Mouse (Mus musculus): ENCODE measurements around the gene Gm3448.

DNA sequence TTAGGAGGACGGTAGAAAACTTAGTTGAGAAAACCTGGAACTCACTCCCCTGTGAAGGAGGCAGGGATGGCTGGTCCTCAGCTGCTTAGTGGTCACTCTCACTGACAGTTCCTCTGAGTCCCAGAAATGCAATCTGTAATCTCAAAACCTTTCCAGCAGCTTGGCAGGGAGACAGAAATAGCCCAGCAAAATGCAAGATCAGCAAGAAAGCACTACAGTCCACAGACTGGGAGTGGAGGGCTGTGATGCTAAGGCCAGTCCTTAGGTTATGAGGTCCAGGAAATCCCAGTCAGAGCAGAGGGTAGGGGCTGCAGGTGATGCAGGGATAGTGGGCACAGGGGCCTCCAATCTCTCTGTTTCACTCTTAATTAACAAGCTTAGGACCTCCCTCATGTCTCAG, 25.6 kb upstream of the Gm3448 start:
- no peak for TF ChIP-seq CTCF (IDR thresholded peaks at IDR 0.05; ENCODE audit: control insufficient read depth, insufficient read depth, low read length)
- TF ChIP-seq POLR2A (IDR thresholded peaks at IDR 0.05; ENCODE audit: borderline replicate concordance, control insufficient read depth, low read depth, low read length): no peak
